Mouse (Mus musculus): ENCODE results near the gene Thop1. TPM values are rescaled to one million over a fixed set of nuclear protein-coding genes. Genes with fewer than 3 reads are reported as not detected.
"Not testable (repeated sequence)": the region's sequence is repeated elsewhere in the genome, so short reads cannot be mapped to it uniquely, and the experiment has no call there.

Thop1 gene
- polyA plus RNA-seq, 1 experiment from 2014 or later, result 73.9 TPM

GRCm38 (mm10) chr10:81036988-81037580 is 32.8 kb upstream of the Thop1 start, which contains the start of gene Slc39a3:
Slc39a3 (minus strand) TSS chr10:81037426.
- Histone ChIP-seq H3K4me3 (peak within 1 kb of the TSS; percentile 79), H3K4me1 (peaks cover 10% of the 10 kb centered on the region; the same call in 1 of the 2 replicates), H3K36me3 (no peaks in the 10 kb centered on the region), H3K27ac (peak within 1 kb of the TSS; percentile 85), H3K27me3 (ENCODE audit: insufficient read depth, poor library complexity, severe bottlenecking) (no peaks in the 10 kb centered on the region), H3K9me3 (no peaks in the 10 kb centered on the region)
- peak; percentile 99 for DNase-seq (ENCODE audit: low spot score)
- under 1% methylated on average over 35 of the region's 35 CpGs for WGBS

- no peak overlapping the region for H3K4me3 ChIP-seq
- peaks cover 44% of the 10 kb centered on the region for H3K36me3 ChIP-seq
- no peaks in the 10 kb centered on the region for H3K9me3 ChIP-seq
- 35% methylated on average over 13 of the region's 13 CpGs for WGBS
- peak; percentile 86 for DNase-seq (ENCODE audit: low spot score)
- H3K27ac ChIP-seq, result no peak overlapping the region
- no peaks in the 10 kb centered on the region for H3K27me3 ChIP-seq (ENCODE audit: insufficient read depth, poor library complexity, severe bottlenecking)
- peaks cover 10% of the 10 kb centered on the region; the same call in 1 of the 2 replicates for H3K4me1 ChIP-seq
These were observed 28.2 kb upstream of the Thop1 start for GRCm38 (mm10) chr10:81041458-81042175.

GRCm38 (mm10) chr10:81045246-81045645 is 24.6 kb upstream of the Thop1 start:
- H3K27ac ChIP-seq; H3K27me3 ChIP-seq (ENCODE audit: insufficient read depth, poor library complexity, severe bottlenecking); H3K4me1 ChIP-seq; H3K4me3 ChIP-seq; DNase-seq (ENCODE audit: low spot score); H3K9me3 ChIP-seq: not testable (repeated sequence)
- WGBS, result 91% methylated on average over 14 of the region's 14 CpGs
- H3K36me3 ChIP-seq, result peaks cover 80% of the 10 kb centered on the region

- no peak for DNase-seq (ENCODE audit: low spot score)
- Histone ChIP-seq H3K4me3 (no peak overlapping the region), H3K4me1 (peaks cover 4% of the 10 kb centered on the region; the same call in 1 of the 2 replicates), H3K36me3 (peaks cover 80% of the 10 kb centered on the region), H3K27me3 (ENCODE audit: insufficient read depth, poor library complexity, severe bottlenecking) (no peaks in the 10 kb centered on the region), H3K27ac (no peak overlapping the region), H3K9me3 (no peaks in the 10 kb centered on the region)
- WGBS, result 84% methylated on average over 4 of the region's 4 CpGs
These were observed 19.2 kb upstream of the Thop1 start for GRCm38 (mm10) chr10:81050645-81051044.

- no peak overlapping the region for H3K4me3 ChIP-seq
- no peak overlapping the region for H3K27ac ChIP-seq
- H3K27me3 ChIP-seq (ENCODE audit: insufficient read depth, poor library complexity, severe bottlenecking), result no peaks in the 10 kb centered on the region
- 88% methylated on average over 6 of the region's 6 CpGs for WGBS
- H3K36me3 ChIP-seq, result peaks cover 77% of the 10 kb centered on the region
- H3K4me1 ChIP-seq, result peaks cover 6% of the 10 kb centered on the region; the same call in 1 of the 2 replicates
- DNase-seq (ENCODE audit: low spot score), result no peak
- H3K9me3 ChIP-seq, result no peaks in the 10 kb centered on the region
These were observed 18.7 kb upstream of the Thop1 start for GRCm38 (mm10) chr10:81051133-81051532.

GRCm38 (mm10) chr10:81052577-81052976 is 17.3 kb upstream of the Thop1 start:
- Histone ChIP-seq H3K36me3 (peaks cover 71% of the 10 kb centered on the region), H3K9me3 (no peaks in the 10 kb centered on the region), H3K27me3 (ENCODE audit: insufficient read depth, poor library complexity, severe bottlenecking) (no peaks in the 10 kb centered on the region), H3K4me3 (no peak overlapping the region), H3K27ac (no peak overlapping the region), H3K4me1 (peaks cover 20% of the 10 kb centered on the region)
- 90% methylated on average over 5 of the region's 5 CpGs for WGBS
- DNase-seq (ENCODE audit: low spot score), result no peak

- H3K36me3 ChIP-seq, result peaks cover 52% of the 10 kb centered on the region
These were observed 14.7 kb upstream of the Thop1 start for GRCm38 (mm10) chr10:81055169-81055568.

GRCm38 (mm10) chr10:81055802-81056340 is 14.0 kb upstream of the Thop1 start:
- H3K27me3 ChIP-seq (ENCODE audit: insufficient read depth, poor library complexity, severe bottlenecking); H3K27ac ChIP-seq; DNase-seq (ENCODE audit: low spot score); H3K4me3 ChIP-seq; H3K9me3 ChIP-seq: not testable (repeated sequence)
- H3K36me3 ChIP-seq, result peaks cover 45% of the 10 kb centered on the region
- H3K4me1 ChIP-seq, result peaks cover 34% of the 10 kb centered on the region
- 79% methylated on average over 10 of the region's 11 CpGs for WGBS

More at GRCm38 (mm10) chr10:81055169-81055568, 14.7 kb upstream of the Thop1 start:
- Histone ChIP-seq H3K9me3 (no peaks in the 10 kb centered on the region), H3K27ac (no peak overlapping the region), H3K4me1 (peaks cover 34% of the 10 kb centered on the region), H3K27me3 (ENCODE audit: insufficient read depth, poor library complexity, severe bottlenecking) (no peaks in the 10 kb centered on the region), H3K4me3 (no peak overlapping the region)
- no peak for DNase-seq (ENCODE audit: low spot score)
- WGBS, result 82% methylated on average over 6 of the region's 6 CpGs

GRCm38 (mm10) chr10:81057406-81058130 is 12.3 kb upstream of the Thop1 start:
- 94% methylated on average over 23 of the region's 23 CpGs for whole genome bisulfite sequencing
- no peaks in the 10 kb centered on the region for H3K27me3 ChIP-seq (ENCODE audit: insufficient read depth, poor library complexity, severe bottlenecking)
- H3K27ac ChIP-seq, result no peak overlapping the region
- H3K9me3 ChIP-seq, result no peaks in the 10 kb centered on the region
- H3K4me1 ChIP-seq, result peaks cover 30% of the 10 kb centered on the region
- H3K36me3 ChIP-seq, result peaks cover 28% of the 10 kb centered on the region
- DNase-seq (ENCODE audit: low spot score), result no peak
- no peak overlapping the region for H3K4me3 ChIP-seq

GRCm38 (mm10) chr10:81058896-81059295 is 10.9 kb upstream of the Thop1 start:
- H3K9me3 ChIP-seq, result no peaks in the 10 kb centered on the region
- peak overlapping the region; percentile 87 for H3K4me3 ChIP-seq
- H3K27me3 ChIP-seq (ENCODE audit: insufficient read depth, poor library complexity, severe bottlenecking), result no peaks in the 10 kb centered on the region
- H3K27ac ChIP-seq, result no peak overlapping the region
- peaks cover 30% of the 10 kb centered on the region for H3K4me1 ChIP-seq
- WGBS, result 87% methylated on average over 6 of the region's 6 CpGs
- no peak for DNase-seq (ENCODE audit: low spot score)
- H3K36me3 ChIP-seq, result peaks cover 19% of the 10 kb centered on the region; the same call in 1 of the 2 replicates

GRCm38 (mm10) chr10:81059603-81060543 is 10.0 kb upstream of the Thop1 start, which contains the start of gene Sgta:
Sgta (minus strand) TSS chr10:81060181.
- Histone ChIP-seq H3K4me3 (peak within 1 kb of the TSS; percentile 87), H3K9me3 (no peaks in the 10 kb centered on the region), H3K27me3 (ENCODE audit: insufficient read depth, poor library complexity, severe bottlenecking) (no peaks in the 10 kb centered on the region), H3K4me1 (peaks cover 30% of the 10 kb centered on the region), H3K36me3 (peaks cover 16% of the 10 kb centered on the region; the same call in 1 of the 2 replicates), H3K27ac (peak within 1 kb of the TSS; percentile 93)
- peak; percentile 99 for DNase-seq (ENCODE audit: low spot score)
- WGBS, result under 1% methylated on average over 48 of the region's 48 CpGs

- DNase-seq (ENCODE audit: low spot score), result no peak
- no peak overlapping the region for H3K4me3 ChIP-seq
- H3K4me1 ChIP-seq, result peaks cover 14% of the 10 kb centered on the region
- H3K36me3 ChIP-seq, result peaks cover 5% of the 10 kb centered on the region; the same call in 1 of the 2 replicates
- no peaks in the 10 kb centered on the region for H3K9me3 ChIP-seq
- H3K27me3 ChIP-seq (ENCODE audit: insufficient read depth, poor library complexity, severe bottlenecking), result no peaks in the 10 kb centered on the region
- H3K27ac ChIP-seq, result no peak overlapping the region
- WGBS, result 63% methylated on average over 4 of the region's 4 CpGs
These were observed 7.1 kb upstream of the Thop1 start for GRCm38 (mm10) chr10:81062710-81063109.

Measured in heart, embryonic 10.5 days (tissue).